ENCODE assay signal across 9 mouse cellular contexts in genomic region chr5:73168769-73169272, GRCm38 (mm10).
A peak's percentile ranks its signal among the peaks of the same experiment; 100 is the strongest.
DNase-seq lines count a peak whose midpoint lies in the region; ATAC-seq lines count a peak whose summit lies in the region.
"Had no signal": no experiment of that assay in that cellular context is flagged by ENCODE, and none has a peak within 500 bp of the region (broad histone marks: within the 10 kb centered on the region; RNA-seq: fewer than 3 reads in every experiment).

No protein-coding gene starts in this region.

- peak overlapping the region; percentile 85 for H3K27ac ChIP-seq in heart, embryonic 13.5 days (replicated peaks)
- H3K27ac ChIP-seq in neural tube, embryonic 13.5 days (replicated peaks): peak overlapping the region; percentile 69

- H3K4me2 ChIP-seq in heart, embryonic 13.5 days: peak overlapping the region; percentile 64
- H3K4me2 ChIP-seq in neural tube, embryonic 13.5 days: peak overlapping the region; percentile 24

- ATAC-seq in heart, embryonic 13.5 days (ENCODE audit: extremely low read depth, insufficient number of reproducible peaks, low FRiP score, low TSS enrichment): no peak
- 0 out of 2 replicates have a peak, but pooled peaks have one; percentile 51 for ATAC-seq in neural tube, embryonic 13.5 days (ENCODE audit: low read depth)

- peaks cover 75% of the 10 kb centered on the region for H3K4me1 ChIP-seq in heart, embryonic 13.5 days
- peaks cover 58% of the 10 kb centered on the region for H3K4me1 ChIP-seq in neural tube, embryonic 13.5 days (replicated peaks)

- H3K36me3 ChIP-seq in heart, embryonic 13.5 days: no peaks in the 10 kb centered on the region
- no peaks in the 10 kb centered on the region for H3K36me3 ChIP-seq in neural tube, embryonic 13.5 days

- H3K9me3 ChIP-seq in heart, embryonic 13.5 days: no peaks in the 10 kb centered on the region
- no peaks in the 10 kb centered on the region for H3K9me3 ChIP-seq in neural tube, embryonic 13.5 days
- H3K9me3 ChIP-seq: G1E had no signal

- no peak overlapping the region for H3K4me3 ChIP-seq in heart, embryonic 13.5 days
- no peak overlapping the region for H3K4me3 ChIP-seq in neural tube, embryonic 13.5 days

- 16% methylated on average over 5 of the region's 5 CpGs for WGBS in heart, embryonic 13.5 days
- WGBS in neural tube, embryonic 13.5 days: 37% methylated on average over 5 of the region's 5 CpGs

- intact Hi-C loops in gastrocnemius, postnatal 36 days (cut with DNase I): no loop called here
- intact Hi-C loops in left cerebral cortex, postnatal 10 days (cut with DNase I): no loop called here

- H3K27me3 ChIP-seq in heart, embryonic 13.5 days (replicated peaks): no peaks in the 10 kb centered on the region
- H3K27me3 ChIP-seq in neural tube, embryonic 13.5 days: no peaks in the 10 kb centered on the region

- peak; percentile 24 for DNase-seq in gastrocnemius, adult 18-20 months (ENCODE audit: low spot score)
- DNase-seq in gastrocnemius, postnatal 36 days: no peak
- DNase-seq in kidney, postnatal 10 days: peak; percentile 57
- no peak for DNase-seq in cerebellum, adult 11-12 months
- no peak for DNase-seq in testis, postnatal 14 days (ENCODE audit: low spot score)
- no peak for DNase-seq in left cerebral cortex, postnatal 10 days (ENCODE audit: extremely low spot score in 1 of 2, low spot score in 2 of 2)

- H3K9ac ChIP-seq in heart, embryonic 13.5 days: peak overlapping the region; percentile 61
- no peak overlapping the region for H3K9ac ChIP-seq in neural tube, embryonic 13.5 days

Comparison
In these comparisons a context has a peak if more than half of its experiments do, and no peak if none do; other contexts are left out.
1. DNase-seq: peak in gastrocnemius, adult 18-20 months (single experiment) and kidney, postnatal 10 days (single experiment); none in gastrocnemius, postnatal 36 days (0 of 2), cerebellum, adult 11-12 months (single experiment), testis, postnatal 14 days (single experiment) and left cerebral cortex, postnatal 10 days (0 of 2).